Mouse (Mus musculus) gastrocnemius, adult 18-20 months (tissue): ENCODE data around the gene Gpr183. TPM values are rescaled to one million over a fixed set of nuclear protein-coding genes. Genes with fewer than 3 reads are reported as not detected.

ENCODE experiments used
- DNase-seq: peaks from one replicate; pipeline ENCODE4 v3.0.0; 2021; ENCODE audit warnings: low spot score
- total RNA-seq, 2 experiments: library from RNA; stranded (reverse); gene quantifications; 2 replicates each; pipeline ENCODE4 v1.2.3; 2021

The Gpr183 gene
- total RNA-seq, 2 experiments from 2014 or later, result 0.40 TPM; not detected in 1

DNA sequence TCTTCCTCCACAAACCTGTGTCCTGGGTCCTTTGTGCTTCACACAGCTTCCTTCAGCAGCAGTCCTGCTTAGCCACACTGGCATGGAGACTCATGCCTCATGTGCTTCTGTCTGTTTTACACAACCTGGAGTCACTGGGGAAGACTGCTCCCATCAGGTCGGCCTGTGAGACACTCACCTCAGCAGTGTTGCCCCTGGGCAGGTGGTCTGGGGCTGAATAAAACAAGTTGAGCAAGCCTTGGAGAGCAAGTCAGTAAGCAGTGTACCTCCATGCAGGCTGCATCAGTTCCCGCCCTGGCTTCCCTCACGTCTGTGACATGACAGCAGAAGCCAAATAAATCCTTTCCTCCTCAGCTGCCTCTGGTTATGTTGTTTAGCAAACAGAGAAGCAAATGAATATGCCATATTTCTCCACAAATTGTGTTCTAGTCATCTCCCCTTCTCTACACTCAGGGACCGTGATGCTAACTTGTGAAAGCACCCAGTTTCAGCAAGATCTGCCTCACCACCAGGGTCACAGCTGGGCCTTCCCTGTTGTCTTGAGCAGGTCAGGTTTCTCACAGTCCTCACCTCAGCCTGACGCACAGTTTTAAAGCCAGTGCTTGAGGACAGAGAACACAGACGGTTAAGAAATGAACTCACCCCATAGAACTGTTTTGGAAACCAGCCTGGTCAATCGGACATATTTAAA, 30.9 kb downstream of the Gpr183 start:
- DNase-seq, result no peak

DNA sequence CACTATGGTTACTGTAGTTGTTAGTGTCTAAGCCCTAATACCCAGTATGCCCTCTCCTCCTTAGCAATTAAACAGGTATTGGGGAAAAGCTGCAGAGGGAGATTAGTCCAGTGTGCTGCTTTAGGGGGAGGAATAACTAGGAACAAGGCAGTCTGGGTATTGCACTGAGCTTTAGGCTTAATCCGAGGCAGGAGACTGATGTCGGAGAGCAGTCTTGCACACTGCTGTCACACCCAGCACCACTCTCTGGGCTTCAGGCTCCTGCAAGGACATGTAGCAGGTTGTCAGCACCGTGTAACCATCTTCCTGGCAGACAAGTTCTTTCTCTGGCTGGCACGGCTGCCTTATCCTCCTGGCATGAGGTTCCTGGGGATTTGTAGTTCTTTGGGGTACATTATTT, 32.8 kb downstream of the Gpr183 start:
- DNase-seq, result no peak

DNA sequence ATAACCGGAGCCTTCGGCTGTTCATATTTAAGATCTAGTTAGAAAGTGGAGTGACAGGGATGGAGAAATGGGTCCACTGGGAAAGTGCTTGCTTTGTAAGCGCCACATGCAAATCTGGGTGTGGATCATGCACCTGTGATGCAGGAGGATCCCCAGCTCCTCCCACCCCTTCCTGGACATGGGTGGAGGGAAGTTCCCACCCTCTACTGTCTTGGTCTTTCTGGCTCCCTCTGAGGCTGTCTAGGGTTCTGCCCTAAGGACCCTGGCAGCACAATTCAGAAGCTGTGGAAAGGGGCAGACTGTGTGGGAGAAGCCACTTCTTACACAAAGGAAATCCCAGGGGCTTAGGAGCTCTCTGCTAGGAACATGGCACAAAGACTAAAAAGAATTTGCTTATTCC, 33.4 kb downstream of the Gpr183 start:
- no peak for DNase-seq

DNA sequence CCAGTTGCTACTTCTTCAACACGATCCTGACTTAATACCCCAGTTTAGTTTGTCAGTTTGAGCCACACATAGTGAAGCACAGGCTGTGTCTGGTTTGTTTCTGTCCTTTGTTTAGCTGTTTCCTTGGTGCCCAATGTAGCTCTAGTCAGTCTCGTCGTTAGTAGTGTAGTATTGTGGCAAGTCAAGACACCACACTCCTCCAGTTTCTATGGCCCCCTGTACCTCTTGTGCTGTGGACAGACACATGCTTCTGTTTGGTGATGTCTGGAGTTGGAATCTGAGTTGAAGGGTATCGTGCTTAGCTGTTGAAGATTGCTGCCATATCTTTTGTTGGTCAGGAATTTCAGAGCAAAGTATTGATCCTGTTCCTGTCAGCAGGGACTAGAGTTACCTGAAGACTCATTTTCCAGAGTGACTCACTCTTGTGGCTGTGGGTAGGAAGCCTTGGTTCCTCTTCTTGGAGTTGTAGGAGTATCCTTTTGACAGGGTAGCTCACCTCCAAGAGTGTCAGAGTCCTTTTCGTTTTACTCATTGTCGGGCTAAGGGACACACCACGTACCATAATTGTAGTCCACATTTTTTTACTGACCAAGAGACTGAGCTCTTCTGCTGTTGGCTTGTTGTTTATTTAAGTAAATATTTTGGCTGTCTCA, 34.1 kb downstream of the Gpr183 start:
- no peak for DNase-seq

DNA sequence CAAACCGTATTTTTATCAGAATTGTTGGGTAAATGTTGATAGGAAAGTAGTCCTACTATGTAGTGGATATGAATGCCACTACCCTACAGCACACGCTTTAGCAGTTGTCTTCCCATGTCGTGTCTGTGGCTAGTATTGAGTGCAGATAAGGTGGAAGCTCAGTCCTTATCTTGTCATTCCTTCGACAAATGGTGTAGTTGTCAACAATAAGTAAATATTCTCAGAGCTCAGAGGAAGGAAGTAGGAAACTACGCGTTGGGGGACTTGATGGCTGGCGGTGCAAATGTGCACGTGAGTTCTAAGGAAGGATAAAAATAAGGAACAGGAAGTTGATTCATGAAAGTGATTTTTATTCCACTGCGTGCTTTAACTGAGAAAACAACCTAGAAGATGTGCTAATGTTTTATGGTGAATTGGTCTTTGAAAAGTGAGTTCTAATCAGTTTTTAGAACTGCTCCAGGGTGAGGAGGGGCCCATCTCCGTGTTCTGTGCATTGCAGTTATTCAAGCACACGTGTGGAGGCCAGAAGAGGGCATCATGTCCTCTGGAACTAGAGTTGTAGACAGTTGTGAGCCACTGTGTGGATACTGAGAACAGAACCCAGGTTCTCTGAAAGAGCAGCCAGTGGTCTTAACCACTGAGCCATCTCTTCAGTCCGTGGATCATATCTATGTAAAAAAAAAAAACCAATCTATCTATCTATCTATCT, 35.6 kb downstream of the Gpr183 start:
- DNase-seq, result no peak

DNA sequence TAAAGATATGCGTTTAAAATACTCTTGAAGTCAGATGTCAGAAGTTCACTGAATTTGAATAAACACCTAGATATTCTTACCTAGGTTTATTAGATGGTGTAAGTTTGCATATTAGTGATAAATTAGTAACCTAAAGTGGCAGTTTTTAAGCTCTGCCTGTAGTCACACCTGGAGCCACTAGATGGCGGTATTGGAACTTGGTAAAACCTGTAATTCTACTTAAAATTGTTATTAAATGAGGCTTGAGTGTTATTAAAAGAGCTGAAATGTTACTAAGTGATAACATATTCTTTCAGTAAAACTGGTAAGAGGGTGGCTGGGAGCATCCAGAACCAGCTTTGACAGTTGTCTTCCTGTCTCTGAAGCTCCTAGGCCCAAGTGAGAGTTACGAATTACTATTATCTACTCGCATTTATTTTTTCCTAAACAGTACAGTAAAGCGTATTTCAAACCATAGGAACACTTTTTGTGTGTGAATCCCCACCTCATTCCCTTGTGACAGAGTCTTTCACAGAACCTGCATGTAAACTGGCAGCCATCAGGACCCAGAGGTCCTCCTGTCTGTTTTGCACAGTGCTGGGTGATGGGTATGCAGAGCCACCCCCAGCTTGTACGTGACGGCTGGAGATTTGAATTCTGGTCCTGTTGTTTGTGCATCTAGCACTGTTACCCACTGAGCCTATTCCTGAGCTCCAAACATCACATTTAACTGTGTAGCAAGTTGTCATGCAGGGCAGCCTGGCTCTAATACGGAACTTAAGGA, 36.4 kb downstream of the Gpr183 start:
- peak; percentile 65 for DNase-seq

DNA sequence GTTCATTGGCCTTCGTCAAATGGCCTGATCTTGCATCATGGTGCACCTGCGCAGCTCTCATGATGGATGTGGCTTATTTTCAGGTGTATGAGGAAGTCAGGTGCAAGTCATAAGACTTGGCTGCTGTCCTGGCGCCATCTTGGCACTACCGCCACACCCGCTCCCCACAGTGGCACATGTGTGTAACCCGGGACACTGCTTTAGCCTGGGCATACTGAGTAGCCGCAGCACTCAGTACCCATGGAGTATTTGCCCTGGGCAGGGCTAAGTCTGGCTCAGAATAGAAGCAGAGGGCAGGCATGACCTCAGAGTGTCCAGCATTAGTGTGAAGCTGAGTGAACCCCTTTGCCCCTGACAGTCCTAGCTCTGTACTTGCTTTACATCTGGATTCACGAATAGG, 37.5 kb downstream of the Gpr183 start:
- no peak for DNase-seq

DNA sequence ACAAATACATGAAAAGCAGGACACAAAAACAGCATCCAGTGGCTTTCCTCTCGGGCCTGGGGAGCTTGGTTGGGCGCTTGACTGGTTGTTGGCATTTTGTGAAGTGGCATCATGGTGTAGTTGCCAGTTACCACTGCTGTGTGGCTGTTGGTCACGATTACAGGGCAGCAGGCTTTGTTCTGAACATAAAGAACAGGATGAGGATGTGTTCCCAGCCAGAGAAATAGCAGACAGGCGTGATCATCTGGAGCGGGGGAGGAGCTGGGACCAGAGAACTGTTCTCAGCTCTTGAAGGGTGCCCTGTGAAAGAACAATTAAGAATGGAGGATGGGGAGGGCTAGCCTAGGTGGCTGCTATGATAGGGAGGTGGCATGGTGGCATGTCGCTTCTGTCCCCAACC, 38.1 kb downstream of the Gpr183 start:
- DNase-seq, result no peak

DNA sequence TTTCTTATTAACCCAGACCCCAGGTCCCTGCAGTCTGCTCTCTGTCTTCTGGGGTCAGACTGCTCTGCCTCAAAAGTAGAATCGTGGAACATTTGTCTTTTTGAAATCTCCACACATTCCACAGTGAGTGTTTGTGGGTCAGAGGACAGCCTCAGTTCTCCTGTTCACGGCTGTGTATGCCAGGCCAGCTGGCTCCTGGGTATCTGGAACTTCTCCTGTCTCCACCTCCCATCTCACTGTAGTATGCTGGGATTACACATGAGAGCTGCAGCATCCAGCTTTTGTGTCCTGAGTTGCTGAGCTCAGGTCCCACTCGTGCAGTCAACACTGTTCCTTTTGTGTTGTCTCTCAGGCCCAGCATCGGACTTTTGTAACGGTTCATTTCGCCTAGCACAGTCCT, 40.1 kb downstream of the Gpr183 start:
- no peak for DNase-seq

DNA sequence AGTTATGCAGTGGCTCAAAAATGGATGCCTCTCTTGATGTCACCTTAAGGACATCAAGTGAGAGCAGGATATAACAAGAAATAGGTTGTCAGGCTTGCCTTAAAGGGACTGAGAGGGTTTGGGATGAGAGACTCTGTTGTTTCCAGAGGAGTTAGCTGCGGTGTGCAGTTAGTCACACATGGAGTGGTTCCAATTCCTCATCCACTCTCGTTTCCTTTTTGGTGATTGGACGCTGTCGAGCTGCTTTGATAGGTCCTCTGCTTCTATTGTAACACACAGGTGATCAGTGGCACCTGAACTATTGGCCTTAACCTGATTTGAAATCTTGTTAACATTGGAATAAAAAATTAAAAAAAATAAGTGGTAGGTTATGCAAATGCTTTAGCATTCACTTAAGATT, 42.3 kb downstream of the Gpr183 start:
- DNase-seq, result no peak

DNA sequence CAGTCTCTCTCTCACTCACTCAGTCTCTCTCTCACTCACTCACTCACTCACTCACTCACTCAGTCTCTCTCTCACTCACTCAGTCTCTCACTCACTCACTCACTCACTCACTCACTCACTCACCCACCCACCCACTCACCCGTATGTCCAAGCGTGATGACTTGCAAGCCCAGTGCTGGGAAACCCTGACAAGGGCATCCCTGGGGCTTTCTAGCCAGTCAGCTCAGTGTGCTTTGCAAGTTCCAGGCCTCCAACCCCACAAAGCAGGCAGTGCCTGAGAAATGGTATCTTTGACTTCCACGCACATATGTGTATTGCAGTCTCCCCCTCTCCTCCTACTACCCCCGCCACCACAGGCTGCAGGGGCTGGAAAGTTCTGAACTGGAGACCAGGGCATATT, 43.0 kb downstream of the Gpr183 start:
- DNase-seq, result no peak

DNA sequence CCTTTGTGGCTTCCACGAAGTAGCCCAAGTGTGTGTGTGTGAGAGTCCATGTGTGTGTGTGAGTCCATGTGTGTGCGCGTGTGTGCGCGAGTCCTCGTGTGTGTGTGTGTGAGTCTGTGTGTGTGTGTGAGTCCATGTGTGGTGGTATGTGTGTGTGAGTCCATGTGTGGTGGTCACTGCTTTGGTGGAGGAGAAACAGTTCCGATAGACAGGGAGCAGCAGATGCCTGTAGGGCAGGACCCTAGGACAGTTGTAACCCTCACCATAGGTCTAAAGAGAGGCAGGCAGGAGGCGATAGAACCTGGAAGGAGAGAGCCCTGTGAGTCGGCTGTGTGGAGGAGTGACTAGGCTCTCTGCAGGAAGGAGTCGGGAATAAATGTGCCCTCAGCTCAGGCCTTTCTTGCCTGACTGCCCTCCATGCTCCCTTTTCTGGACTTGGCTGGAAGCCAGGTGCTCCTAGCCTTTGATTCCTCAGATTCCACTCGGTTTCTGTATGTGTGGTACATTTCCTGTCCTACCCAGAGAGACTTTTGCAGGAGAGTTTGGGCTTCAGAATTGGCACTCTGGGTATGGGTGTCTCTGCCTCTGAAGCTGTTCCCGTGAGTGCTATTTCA, 44.4 kb downstream of the Gpr183 start:
- no peak for DNase-seq

DNA sequence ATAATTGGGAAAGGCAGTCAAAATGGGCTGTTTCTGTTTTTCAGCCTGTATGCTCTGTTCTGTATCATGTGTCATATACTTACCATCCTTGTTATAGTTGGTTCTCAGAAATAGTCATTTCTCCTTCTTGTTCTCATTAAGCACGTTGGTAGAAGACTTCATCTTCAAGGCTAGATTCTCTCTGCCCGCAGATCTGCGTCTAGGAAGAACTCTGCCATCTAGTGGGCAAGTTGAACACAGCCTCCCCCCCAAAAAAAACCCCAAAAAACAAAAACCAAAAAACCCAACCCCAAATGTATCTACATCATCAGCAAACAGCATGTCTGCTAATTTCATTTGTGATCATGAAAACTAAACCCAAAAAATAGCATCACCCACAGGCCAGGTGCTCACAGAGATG, 45.2 kb downstream of the Gpr183 start:
- DNase-seq, result no peak

DNA sequence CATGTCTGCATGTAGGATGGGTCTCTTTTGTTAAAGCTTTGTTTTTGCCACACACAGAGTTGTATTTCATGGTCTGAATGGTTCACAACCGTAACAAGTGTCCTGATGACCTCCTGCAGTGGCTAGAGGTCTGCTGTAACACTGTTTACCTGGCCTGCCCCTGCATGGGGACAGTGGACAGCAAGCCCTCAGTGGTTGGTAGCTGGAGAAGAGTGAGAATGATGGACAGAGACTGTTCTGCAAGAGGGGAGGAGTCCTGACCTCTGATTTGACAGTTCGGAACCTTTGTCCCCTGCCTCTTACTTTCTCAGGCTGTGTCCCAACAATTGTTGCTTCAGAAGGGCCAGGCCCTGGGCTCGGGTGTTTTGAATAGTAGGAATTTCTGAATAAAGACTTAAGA, 46.7 kb downstream of the Gpr183 start:
- no peak for DNase-seq

DNA sequence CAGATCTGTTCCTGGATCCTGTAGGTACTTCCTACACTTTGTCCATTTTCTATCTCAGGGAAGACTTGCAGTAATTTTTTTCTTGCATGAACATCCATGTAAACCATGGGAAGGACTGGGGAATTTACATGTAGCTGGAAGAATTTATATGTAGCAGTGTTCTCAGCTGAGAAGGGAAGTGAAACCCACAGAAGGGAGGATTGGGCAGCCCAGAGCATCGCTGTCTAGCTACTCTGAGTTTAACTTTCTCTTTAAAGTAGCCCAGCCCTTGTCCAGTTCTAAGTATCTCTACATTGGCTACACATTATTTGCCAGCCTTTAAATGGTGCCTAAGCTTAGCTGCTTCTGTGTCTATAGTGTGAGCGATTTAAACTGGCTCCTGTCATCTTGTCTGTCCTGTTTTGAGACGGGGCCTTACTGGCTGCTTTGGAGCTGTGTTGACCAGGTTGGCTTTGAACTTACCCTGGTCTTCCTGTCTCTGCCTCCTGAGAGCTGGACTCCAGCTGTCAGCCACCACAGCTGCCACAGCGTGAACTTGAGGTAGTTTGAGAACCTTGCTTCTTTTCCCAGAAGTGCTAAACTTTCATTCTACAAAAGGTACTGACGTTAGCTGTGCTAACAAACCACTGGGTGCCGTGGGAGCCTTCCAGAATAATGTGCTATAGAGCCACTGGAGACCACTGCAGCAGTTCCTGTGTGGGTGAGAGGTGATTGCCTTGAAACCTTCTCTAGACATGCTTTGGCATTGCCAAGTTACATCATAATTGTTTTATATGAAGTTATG, 48.5 kb downstream of the Gpr183 start:
- no peak for DNase-seq

DNA sequence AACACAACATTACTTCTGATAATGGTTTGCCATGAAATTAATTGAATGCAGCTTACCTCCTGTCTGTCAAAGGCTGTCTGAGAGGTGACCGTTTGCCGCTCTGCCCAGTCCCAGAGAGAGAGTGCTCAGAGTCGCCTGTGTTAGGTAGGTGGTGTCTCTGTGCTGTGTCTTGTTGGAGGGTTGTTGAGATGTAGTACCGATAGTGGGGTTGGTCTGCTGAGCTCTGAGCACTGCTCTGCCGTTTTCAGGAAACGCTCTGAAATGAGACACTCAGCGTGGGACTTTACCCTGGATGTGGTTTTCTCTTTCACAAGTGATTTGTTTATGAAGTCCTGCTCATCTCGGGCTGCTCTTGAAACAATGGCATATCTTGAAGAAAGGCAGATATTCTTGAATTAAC, 49.4 kb downstream of the Gpr183 start, which contains the start of gene Gpr18:
Gene Gpr18 (minus strand): TSS at position 161 of the 400 bp plus-strand sequence.
- DNase-seq, result no peak

DNA sequence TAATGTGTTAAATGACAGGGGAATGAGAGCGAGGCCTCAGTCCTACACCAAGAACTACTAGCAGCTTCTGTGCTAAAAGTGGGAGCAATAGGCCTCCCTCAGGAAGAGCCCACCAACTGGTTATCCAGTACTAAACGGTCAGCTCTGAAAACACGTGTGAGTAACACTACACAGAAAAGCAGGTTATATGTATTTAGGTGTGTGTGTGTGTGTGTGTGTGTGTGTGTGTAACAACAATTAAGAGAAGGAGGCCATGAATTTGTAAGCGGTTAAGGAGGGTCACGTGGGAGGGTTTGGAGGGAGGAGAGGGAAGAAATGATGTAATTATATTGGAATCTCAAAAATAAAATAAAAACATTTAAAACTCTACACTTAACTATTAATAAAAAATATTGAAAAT, 49.9 kb downstream of the Gpr183 start:
- DNase-seq, result no peak

DNA sequence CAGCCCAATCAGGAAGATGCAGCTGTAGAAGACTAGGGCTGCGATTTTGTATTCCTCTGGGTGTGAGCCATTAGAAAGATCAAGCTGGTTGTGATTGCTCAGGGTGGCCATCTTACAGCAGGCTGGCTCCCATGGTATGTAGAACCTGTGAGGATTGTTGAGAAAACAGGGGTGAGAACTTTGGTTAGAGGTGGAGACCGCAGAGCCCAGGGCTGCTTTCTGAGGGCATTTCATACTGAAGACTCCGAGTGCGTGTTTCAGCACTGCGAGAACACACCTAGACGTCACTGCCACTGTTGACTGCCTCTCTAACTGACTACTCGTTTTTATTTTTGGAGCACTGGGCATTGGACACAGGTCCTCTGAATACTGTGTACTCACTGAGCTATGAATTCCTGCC, 52.5 kb downstream of the Gpr183 start:
- DNase-seq, result no peak

DNA sequence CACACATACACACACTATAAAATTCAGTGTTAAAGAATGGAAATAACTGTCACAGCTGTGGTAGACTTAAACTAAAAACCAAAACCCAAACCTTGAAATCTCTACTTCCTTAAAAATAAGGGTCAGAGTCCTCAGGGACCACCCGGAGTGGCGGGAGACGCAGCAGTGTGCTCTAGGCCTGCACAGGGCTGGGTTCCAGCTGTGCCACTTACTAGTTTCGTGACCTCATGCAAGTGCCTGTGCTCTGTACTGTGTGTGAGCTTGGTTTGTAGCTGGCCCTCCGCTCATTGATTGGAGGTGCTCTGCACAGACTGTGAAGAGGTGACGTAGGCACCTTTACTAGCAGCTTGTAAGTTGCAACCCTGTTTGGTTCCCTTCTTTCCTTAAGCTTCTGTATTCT, 55.1 kb downstream of the Gpr183 start:
- no peak for DNase-seq

DNA sequence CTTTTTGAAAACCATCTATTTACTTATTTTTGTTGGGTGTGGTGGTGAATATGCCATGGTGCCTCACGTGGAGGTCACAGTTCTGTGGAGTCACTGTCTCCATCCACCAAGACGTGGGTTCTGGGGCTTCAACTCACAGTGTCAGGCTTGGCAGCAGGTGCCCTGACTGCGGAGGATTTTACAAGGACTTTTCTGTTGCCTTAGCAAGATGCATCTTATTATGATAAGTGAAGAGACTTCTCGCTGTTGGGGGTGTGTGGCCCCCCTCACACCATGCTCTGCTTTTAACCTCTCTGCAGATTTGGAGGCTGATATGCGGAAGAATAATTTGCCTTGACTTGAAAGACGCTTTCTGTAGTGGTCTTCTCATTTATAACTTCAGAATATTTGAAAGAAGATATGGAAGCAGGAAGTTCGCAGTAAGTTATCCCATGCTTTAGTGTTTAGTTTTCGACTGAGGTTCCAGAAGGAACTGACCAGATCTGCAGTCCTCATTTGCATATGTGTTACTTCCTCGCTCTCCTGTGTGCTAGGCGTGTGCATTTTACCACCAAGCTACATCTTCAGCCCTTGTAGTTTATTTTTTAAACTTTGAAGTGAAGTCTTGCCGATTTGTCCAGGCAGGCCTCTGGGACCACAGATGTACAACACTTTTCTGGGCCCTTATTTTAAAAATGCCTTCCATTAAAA, 57.9 kb downstream of the Gpr183 start:
- DNase-seq, result no peak
